Mouse (Mus musculus) hindbrain, embryonic 16.5 days (tissue): ENCODE data around the gene Tcl1b3. TPM values are rescaled to one million over a fixed set of nuclear protein-coding genes. Genes with fewer than 3 reads are reported as not detected.

Experiments
- ATAC-seq: fragments of 200-750 bp; cut with Nextera tagmentation; 2 replicates; pipeline ENCODE4 v1.8.0; 2017; ENCODE audit warnings: moderate TSS enrichment, moderate library complexity
- H3K27ac ChIP-seq: fragments of 300-500 bp; sonication (generic); 2 replicates; pipeline ENCODE4 v1.5.1; 2014; ENCODE audit warnings: low read depth, mild to moderate bottlenecking, control low read depth, low read length, moderate library complexity
- H3K27me3 ChIP-seq: fragments of 300-500 bp; sonication (generic); replicated peaks from 2 replicates; pipeline ENCODE4 v1.6.1; 2014; ENCODE audit warnings: low read length; ENCODE audit not compliant: control insufficient read depth, insufficient read depth
- H3K36me3 ChIP-seq: fragments of 300-500 bp; sonication (generic); 2 replicates; pipeline ENCODE4 v1.6.1; 2014; ENCODE audit warnings: mild to moderate bottlenecking, low read length, moderate library complexity, mixed read lengths; ENCODE audit not compliant: control insufficient read depth, insufficient read depth
- H3K4me1 ChIP-seq: fragments of 300-500 bp; sonication (generic); 2 replicates; pipeline ENCODE4 v1.6.1; 2014; ENCODE audit warnings: low read depth, low read length; ENCODE audit not compliant: control insufficient read depth, insufficient read depth
- H3K4me2 ChIP-seq: fragments of 300-500 bp; sonication (generic); 2 replicates; pipeline ENCODE4 v1.6.1; 2014; ENCODE audit warnings: mild to moderate bottlenecking, low read length, control low read depth, moderate library complexity
- H3K4me3 ChIP-seq: fragments of 300-500 bp; sonication (generic); 2 replicates; pipeline ENCODE4 v1.5.1; 2014; ENCODE audit warnings: mild to moderate bottlenecking, low read length, control low read depth, moderate library complexity
- H3K9ac ChIP-seq: fragments of 300-500 bp; sonication (generic); 2 replicates; pipeline ENCODE4 v1.6.1; 2014; ENCODE audit warnings: low read depth, mild to moderate bottlenecking, control low read depth, low read length, moderate library complexity
- H3K9me3 ChIP-seq: fragments of 300-500 bp; sonication (generic); 2 replicates; pipeline ENCODE4 v1.6.1; 2014; ENCODE audit warnings: mild to moderate bottlenecking, low read length, moderate library complexity; ENCODE audit not compliant: control insufficient read depth
- WGBS: fragments of 180-500 bp; shearing (Covaris S2); extraction: QIAGEN DNeasy Blood & Tissue Kit; methylation state at CpG from one replicate; pipeline ENCODE4 v1.1.7; 2014; 5-methylcytosine and 5-hydroxymethylcytosine counted together
- polyA plus RNA-seq: library from polyadenylated mRNA; unstranded; fragments of >200 nt; fragmentation: Nextera tagmentation; extraction: Ambion mirVana; gene quantifications from 2 replicates; pipeline ENCODE4 v1.2.1, GENCODE M21; 2015

Tcl1b3 gene
- polyA plus RNA-seq, 1 experiment from 2014 or later = not detected

DNA sequence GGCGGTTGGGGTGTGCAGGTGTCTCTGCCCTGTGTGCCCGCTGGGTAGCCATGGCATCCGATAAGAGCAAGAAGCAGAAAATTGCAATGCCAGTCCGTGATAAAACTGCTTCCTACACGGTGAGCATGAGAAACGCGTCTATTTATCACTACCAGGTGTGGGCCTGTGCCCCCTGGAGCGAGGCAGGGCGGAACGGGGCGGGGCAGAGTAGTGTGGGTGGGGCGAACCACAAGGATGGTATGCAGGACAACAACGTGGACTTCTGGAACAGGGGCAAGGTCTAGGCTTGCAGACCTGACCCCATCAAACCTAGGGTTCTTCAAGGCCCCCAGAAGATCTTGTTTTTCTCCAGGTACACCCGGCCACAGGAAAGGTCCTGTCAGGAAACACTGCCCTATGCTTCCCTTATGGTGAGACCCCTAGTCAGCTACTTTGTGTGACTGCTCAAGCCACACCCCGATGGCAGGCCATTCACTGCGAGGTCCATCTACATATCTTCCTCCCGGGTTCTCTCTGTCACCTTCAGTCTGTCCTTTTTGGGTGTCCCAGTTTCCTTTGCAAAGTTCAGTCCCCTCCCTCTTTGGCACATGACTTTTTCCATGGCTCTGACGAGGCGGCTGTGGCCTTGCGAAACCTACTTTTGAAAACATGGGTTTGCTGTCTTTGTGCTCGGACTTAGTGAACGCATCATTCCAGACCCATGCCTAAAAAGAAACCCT lies 31.9 kb downstream of the Tcl1b3 start, which contains the start of gene Tcl1:
TSS of gene Tcl1 (minus strand) at position 193 of the 719 bp plus-strand sequence.
- no peak for ATAC-seq
- Histone ChIP-seq H3K27me3 (no peaks in the 10 kb centered on the region), H3K4me2 (no peak within 1 kb of the TSS), H3K27ac (no peak within 1 kb of the TSS), H3K9me3 (no peaks in the 10 kb centered on the region), H3K4me3 (no peak within 1 kb of the TSS), H3K36me3 (no peaks in the 10 kb centered on the region), H3K9ac (no peak within 1 kb of the TSS), H3K4me1 (no peaks in the 10 kb centered on the region)
- 93% methylated on average over 22 of the region's 22 CpGs for WGBS

GRCm38 (mm10) chr12:105224621-105225320 lies 33.9 kb downstream of the Tcl1b3 start:
- Histone ChIP-seq H3K9me3 (no peaks in the 10 kb centered on the region), H3K4me1 (no peaks in the 10 kb centered on the region), H3K4me3 (no peak overlapping the region), H3K36me3 (no peaks in the 10 kb centered on the region), H3K27me3 (no peaks in the 10 kb centered on the region), H3K27ac (no peak overlapping the region), H3K9ac (no peak overlapping the region), H3K4me2 (no peak overlapping the region)
- no peak for ATAC-seq
- 37% methylated on average over 16 of the region's 16 CpGs for WGBS

DNA sequence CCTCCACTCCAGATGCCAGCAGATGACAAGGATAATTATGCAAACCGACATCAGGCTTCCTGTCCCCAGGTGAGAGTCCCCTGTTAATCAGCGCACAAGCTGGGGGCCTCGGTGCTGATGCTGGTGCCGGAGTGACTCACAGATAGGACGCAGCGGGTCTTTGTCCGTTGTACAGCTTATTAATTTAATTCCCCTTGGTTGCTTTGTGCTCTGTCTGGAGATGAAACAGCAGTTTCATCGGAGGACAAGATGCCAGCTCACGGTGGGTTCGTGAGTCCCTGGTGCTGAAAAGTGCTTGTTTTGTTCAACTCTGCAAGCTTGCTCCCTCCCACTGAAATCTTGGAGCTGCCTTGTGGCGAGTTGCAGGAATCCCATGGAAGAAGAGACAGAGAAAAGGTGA lies 43.5 kb downstream of the Tcl1b3 start:
- Histone ChIP-seq H3K9ac (no peak overlapping the region), H3K4me1 (no peaks in the 10 kb centered on the region; the same call in 1 of the 2 replicates), H3K4me2 (peak overlapping the region; percentile 38), H3K36me3 (no peaks in the 10 kb centered on the region), H3K27ac (no peak overlapping the region), H3K27me3 (no peaks in the 10 kb centered on the region), H3K9me3 (no peaks in the 10 kb centered on the region), H3K4me3 (no peak overlapping the region)
- ATAC-seq = no peak
- WGBS = 39% methylated on average over 11 of the region's 11 CpGs

- H3K4me2 ChIP-seq = no peak overlapping the region
- no peak overlapping the region for H3K27ac ChIP-seq
- no peak for ATAC-seq
- WGBS = 76% methylated on average over 3 of the region's 3 CpGs
- H3K9ac ChIP-seq = no peak overlapping the region
- no peaks in the 10 kb centered on the region for H3K36me3 ChIP-seq
- no peaks in the 10 kb centered on the region for H3K9me3 ChIP-seq
- H3K4me1 ChIP-seq = no peaks in the 10 kb centered on the region; the same call in 1 of the 2 replicates
- H3K27me3 ChIP-seq = no peaks in the 10 kb centered on the region
- no peak overlapping the region for H3K4me3 ChIP-seq
Observed at GRCm38 (mm10) chr12:105235091-105235490, 44.2 kb downstream of the Tcl1b3 start.

DNA sequence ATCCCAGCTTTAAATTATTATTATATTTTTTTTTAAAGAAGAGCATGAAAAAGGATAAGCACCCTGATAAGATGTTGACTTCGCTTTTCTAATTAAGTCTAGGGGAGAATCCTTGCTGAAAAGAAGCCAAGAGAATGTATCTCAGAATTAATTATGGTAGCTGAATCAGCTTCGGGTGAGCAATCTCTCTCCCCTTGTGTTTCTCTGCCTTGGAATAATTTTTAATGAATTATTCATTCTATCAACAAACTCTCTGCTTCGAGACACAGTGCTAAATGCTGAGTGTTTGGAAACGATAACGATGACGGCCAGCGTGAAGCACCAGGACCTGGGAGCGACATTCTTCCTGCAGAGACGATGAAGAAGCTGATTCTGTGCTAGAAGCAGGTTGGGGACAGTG lies 48.2 kb downstream of the Tcl1b3 start:
- H3K9ac ChIP-seq = no peak overlapping the region
- H3K4me2 ChIP-seq = no peak overlapping the region
- 54% methylated on average over 9 of the region's 9 CpGs for WGBS
- 0 out of 2 replicates have a peak overlapping the region, but pooled peaks have one; percentile 16 for H3K27ac ChIP-seq
- no peaks in the 10 kb centered on the region for H3K36me3 ChIP-seq
- H3K4me3 ChIP-seq = no peak overlapping the region
- 0 out of 2 replicates have a peak, but pooled peaks have one; percentile 25 for ATAC-seq
- H3K9me3 ChIP-seq = no peaks in the 10 kb centered on the region
- H3K27me3 ChIP-seq = no peaks in the 10 kb centered on the region
- no peaks in the 10 kb centered on the region; the same call in 1 of the 2 replicates for H3K4me1 ChIP-seq

Other genes starting within 250 kb of the Tcl1b3 start
- 0.38 and 0.60 TPM in 2 replicates for gene Syne3, start 181.2 kb upstream of the Tcl1b3 start, polyA plus RNA-seq
- 168 and 179 TPM in 2 replicates for gene Glrx5, start 158.4 kb upstream of the Tcl1b3 start, polyA plus RNA-seq
- gene Tcl1b2, start 45.0 kb upstream of the Tcl1b3 start, polyA plus RNA-seq = not detected in 2 replicates
- not detected in 2 replicates for gene Tcl1b1, start 31.4 kb upstream of the Tcl1b3 start, polyA plus RNA-seq
- gene Tcl1b5, start 14.7 kb upstream of the Tcl1b3 start, polyA plus RNA-seq = not detected in 2 replicates
- not detected in 2 replicates for gene Tcl1b4, start 10.9 kb downstream of the Tcl1b3 start, polyA plus RNA-seq
- not detected in 2 replicates for gene Tcl1, start 31.8 kb downstream of the Tcl1b3 start, polyA plus RNA-seq
- 26.3 and 28.6 TPM in 2 replicates for gene Tunar, start 142.8 kb downstream of the Tcl1b3 start, polyA plus RNA-seq